Mouse (Mus musculus) right cerebral cortex, adult 2 months (tissue): ENCODE data around the gene Tespa1.
"Not testable (repeated sequence)": the region's sequence is repeated elsewhere in the genome, so short reads cannot be mapped to it uniquely, and the experiment has no call there.

Experiments used
- DNase-seq, 2 experiments: peaks; one replicate each; pipeline ENCODE4 v3.0.0; 2021 to 2022; ENCODE audit warnings: low spot score in 2 of 2

Tespa1 gene

DNA sequence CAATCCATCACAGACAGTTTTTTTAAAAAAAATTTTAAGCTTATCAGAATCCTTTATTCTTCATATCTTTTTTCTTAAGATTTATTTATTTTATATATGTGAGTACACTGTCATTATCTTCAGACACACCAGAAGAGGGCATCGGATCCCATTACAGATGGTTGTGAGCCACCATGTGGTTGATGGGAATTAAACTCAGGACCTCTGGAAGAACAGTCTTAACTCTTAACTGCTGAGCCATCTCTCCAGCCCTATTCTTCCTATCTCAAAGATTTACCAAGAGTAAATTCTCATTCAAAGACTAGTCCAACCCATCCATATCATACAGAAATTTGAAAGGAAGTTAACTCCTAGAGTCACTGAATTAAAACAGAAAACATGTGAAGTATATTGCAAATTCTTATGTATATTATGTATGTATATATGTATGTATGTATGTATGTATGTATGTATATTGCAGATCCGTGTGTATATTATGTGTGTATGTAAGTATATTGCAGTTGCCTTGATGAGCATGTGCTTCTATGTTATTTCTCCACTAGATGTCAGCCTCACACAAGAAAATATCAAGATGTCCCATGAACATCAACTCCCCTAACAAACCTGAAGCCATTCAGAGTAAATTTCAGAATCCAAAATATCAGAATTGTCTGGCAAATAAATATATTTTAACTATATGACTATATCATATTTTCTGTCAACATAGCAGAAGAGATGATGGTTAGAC lies 40.9 kb downstream of the Tespa1 start:
- DNase-seq = no peak

DNA sequence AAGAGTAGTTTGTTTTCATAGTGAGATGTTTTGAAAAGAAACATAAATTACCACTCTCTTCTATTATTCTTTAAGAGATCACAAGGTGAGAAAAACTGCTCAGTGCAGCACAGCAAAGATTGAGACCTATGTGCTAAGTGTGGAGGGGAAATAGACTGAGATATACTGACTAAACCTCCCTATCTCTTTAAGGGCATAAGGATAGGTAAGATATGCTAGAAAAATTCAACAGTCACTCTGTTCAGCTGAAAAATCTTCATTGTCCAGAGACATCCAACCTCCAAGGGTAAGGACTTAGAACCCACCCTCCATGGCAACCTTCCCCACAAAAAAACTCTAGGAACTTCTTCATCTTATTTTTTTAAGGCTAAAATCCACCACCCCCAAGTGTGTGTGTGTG lies 42.1 kb downstream of the Tespa1 start:
- DNase-seq = no peak

GRCm38 (mm10) chr10:130368384-130368783 lies 45.7 kb downstream of the Tespa1 start:
- DNase-seq = no peak

- DNase-seq = no peak
Observed at GRCm38 (mm10) chr10:130370005-130370682, 47.5 kb downstream of the Tespa1 start.

DNA sequence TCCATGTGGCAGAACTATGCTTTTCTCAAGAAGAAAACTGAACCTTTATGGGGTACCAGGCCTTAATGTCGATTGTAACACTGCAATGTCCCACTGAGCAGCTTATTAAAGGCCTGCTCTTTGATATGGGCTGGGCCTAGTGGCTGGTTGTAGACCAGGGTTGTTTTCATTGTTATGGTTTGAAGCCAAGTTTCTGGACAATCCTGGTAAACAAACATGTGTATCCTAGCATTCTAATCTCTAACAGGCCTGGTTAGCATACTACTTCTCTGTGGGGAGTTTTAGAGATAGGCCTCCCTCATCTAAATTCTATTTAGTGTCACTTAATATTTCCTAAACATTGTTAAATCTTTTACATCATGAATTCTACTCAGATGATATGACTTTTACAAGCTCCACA lies 49.0 kb downstream of the Tespa1 start:
- DNase-seq = no peak

DNA sequence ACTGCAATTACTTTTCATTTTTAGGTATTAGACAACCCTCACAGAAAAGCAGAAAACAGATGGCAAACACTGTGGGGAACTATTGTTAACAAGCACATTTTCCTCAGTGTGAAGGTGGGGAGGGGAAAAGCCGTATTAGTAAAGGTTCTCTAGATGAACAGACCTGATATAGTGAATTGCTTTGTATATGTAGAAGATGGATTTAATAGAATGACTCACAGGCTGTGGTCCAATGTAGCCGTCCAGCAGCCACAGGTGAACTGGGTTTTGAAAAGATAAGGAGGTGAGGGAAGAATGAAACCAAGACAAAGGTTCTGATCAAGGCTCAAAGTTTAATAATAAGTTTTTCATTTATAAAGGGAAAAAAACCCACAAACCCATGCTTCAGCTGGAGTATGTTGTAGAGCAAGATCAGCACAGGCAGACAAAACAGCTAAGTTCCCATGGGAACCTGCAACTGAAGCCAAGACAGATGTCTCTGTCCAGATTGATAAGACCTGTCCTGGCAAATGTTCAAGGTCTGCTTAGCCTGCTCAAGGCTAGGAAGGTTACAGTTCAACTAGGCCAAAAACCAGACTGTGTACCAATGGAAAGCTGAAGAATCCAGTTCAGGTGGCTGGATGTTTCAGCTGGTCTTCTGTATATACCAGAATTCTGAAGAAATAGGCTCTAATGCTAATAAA lies 50.0 kb downstream of the Tespa1 start:
- no peak for DNase-seq

GRCm38 (mm10) chr10:130375145-130375544 lies 52.5 kb downstream of the Tespa1 start:
- DNase-seq = no peak

DNA sequence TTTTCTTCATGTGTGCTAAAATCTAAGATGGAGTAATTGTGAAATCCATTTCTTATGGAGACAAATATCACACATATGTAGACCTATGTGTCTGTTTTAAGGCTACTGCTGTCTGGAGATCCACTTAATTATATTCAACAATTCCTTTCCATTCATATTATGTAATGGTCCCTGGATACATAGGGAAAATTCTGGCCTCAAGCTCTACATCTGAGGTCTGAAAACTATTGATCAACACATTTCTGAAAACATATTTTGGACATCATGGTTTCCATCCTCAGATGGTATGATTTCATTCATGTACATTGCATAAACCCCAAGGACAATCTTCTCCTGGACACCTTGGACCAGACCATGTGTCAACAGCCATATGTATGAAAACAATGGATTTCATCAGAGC lies 71.6 kb downstream of the Tespa1 start, which contains the start of gene Vmn2r84:
Gene Vmn2r84 (minus strand): TSS at position 101 of the 400 bp plus-strand sequence.
- no peak for DNase-seq

GRCm38 (mm10) chr10:130412167-130412698 lies 89.6 kb downstream of the Tespa1 start:
- DNase-seq = not testable (repeated sequence)
